Mouse (Mus musculus) inflammation-experienced regulatory T-cells (primary cell): ENCODE measurements around the gene Gm6370. TPM values are rescaled to one million over a fixed set of nuclear protein-coding genes. Genes with fewer than 3 reads are reported as not detected.

Experiments used
- polyA plus RNA-seq, 2 experiments: library from polyadenylated mRNA; unstranded; fragments of 100-300 nt; shearing (Covaris generic); gene quantifications; one replicate each; pipeline ENCODE4 v1.2.1; 2017

Gene Gm6370
- polyA plus RNA-seq = not detected

GRCm38 (mm10) chr5:146491063-146491462 lies at the start of gene Gm6370:
Gm6370 (plus strand) TSS chr5:146491363.

GRCm38 (mm10) chr5:146481665-146482064 lies 9.5 kb upstream of the Gm6370 start, which contains the start of gene Gm6408:
Gm6408 (plus strand) TSS chr5:146481965.

DNA sequence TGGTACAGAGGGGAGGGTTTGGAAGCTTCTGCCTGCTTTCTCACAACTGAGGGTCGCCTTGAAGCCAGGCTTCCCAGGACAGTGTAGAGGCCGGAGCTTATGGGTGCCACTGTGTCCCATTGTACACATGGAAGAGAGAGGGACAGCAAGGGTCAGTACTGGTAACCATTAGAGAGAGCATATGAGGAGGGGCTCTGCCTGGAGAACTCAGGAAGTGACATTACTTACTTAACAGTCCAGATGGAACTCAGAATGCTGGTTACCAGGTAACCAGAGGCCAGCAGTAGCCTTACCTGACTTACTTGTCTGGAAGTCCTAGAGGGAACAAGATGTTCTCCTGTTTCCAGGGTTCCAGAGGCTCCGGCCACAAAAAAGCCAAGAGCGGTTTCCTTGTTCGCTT lies 10.9 kb downstream of the Gm6370 start, which contains the start of gene 4930449I24Rik:
Gene 4930449I24Rik (plus strand): TSS at position 301 of the 400 bp plus-strand sequence.

DNA sequence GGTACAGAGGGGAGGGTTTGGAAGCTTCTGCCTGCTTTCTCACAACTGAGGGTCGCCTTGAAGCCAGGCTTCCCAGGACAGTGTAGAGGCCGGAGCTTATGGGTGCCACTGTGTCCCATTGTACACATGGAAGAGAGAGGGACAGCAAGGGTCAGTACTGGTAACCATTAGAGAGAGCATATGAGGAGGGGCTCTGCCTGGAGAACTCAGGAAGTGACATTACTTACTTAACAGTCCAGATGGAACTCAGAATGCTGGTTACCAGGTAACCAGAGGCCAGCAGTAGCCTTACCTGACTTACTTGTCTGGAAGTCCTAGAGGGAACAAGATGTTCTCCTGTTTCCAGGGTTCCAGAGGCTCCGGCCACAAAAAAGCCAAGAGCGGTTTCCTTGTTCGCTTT lies 22.7 kb downstream of the Gm6370 start, which contains the start of gene Gm3402:
Gene Gm3402 (plus strand): TSS at position 301 of the 400 bp plus-strand sequence.

GRCm38 (mm10) chr5:146525501-146525900 lies 34.3 kb downstream of the Gm6370 start, which contains the start of gene Gm3404:
Gm3404 (plus strand) TSS chr5:146525801.

GRCm38 (mm10) chr5:146537347-146537746 lies 46.2 kb downstream of the Gm6370 start, which contains the start of gene Gm3409:
Gm3409 (plus strand) TSS chr5:146537647.

Other genes starting within 250 kb of the Gm6370 start
- gene Wasf3, start 106.4 kb upstream of the Gm6370 start, polyA plus RNA-seq = under 1 TPM; 0.04 to 0.09 TPM
- under 1 TPM in 1 of 2 experiments, not detected in 1; 0.33 TPM for gene Gm6408, start 9.4 kb upstream of the Gm6370 start, polyA plus RNA-seq
- gene 4930449I24Rik, start 11.0 kb downstream of the Gm6370 start, polyA plus RNA-seq = not detected
- not detected for gene Gm3402, start 22.8 kb downstream of the Gm6370 start, polyA plus RNA-seq
- not detected for gene Gm3404, start 34.4 kb downstream of the Gm6370 start, polyA plus RNA-seq
- not detected for gene Gm3409, start 46.3 kb downstream of the Gm6370 start, polyA plus RNA-seq
- gene Gm3415, start 64.8 kb downstream of the Gm6370 start, polyA plus RNA-seq = not detected
- gene Gpr12, start 93.9 kb downstream of the Gm6370 start, polyA plus RNA-seq = under 1 TPM in 1 of 2 experiments, not detected in 1; 0.17 TPM